Mouse (Mus musculus) adrenal gland, postnatal 14 days (tissue): ENCODE measurements around the gene Nxf7. TPM values are rescaled to one million over a fixed set of nuclear protein-coding genes. Genes with fewer than 3 reads are reported as not detected.
"Not testable (repeated sequence)": the region's sequence is repeated elsewhere in the genome, so short reads cannot be mapped to it uniquely, and the experiment has no call there.

Source experiments
- DNase-seq: peaks from one replicate; pipeline ENCODE4 v3.0.0; 2021; ENCODE audit warnings: mixed read lengths
- long read RNA-seq, 2 experiments: library from polyadenylated mRNA; stranded (forward); transcript quantifications; one replicate each; pipeline ENCODE4 v2.0.0; 2021
- total RNA-seq: library from RNA; stranded (reverse); gene quantifications from 2 replicates; pipeline ENCODE4 v1.2.3, GENCODE M21; 2021

Nxf7 gene
- total RNA-seq, result not detected in 2 replicates
- long read RNA-seq, experiment 1, result 0 reads
- long read RNA-seq, experiment 2, result 0 reads

DNA sequence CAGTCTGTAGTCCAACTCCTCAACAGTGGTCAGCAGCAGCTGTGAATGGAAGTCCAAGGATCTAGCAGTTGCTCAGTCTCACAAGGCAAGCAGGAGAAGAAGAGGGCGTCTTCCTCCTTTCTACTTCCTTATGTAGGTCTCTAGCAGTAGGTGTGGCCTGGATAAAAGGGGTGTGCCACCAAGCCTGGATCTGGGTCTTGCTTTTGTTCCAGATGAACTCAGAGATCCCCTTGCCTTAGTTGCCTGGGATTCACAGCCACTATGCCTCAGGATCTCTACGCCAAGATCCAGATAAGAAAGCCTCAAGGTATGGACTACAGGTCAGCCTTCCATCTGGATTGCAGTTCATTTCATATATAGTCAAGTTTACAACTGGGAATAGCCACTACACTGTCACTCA is at the start of gene Nxf7:
Gene Nxf7, minus strand, starts transcription at position 101 of the 400 bp plus-strand sequence.
- DNase-seq, result no peak

DNA sequence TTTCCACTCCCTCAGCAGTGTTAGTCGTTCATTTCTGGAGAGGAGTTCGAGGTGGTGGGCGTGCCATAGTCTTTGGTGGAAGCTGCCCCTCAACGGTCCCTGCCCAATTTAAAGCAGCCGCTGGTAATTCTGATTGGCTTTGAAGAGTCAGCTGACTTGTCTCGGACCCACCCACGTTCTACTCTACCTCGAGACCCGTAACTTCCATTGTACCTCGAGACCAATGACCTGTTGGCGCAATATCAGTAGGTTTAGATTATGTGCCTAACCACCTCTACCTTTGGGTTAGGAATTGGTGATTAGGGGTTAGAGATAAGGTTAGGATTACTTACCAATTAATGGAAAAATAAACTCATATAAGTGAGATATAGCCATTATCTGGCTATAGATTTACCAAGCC is 29.0 kb upstream of the Nxf7 start, which contains the start of gene Prame:
Gene Prame, minus strand, starts transcription at position 101 of the 400 bp plus-strand sequence.
- no peak for DNase-seq

DNA sequence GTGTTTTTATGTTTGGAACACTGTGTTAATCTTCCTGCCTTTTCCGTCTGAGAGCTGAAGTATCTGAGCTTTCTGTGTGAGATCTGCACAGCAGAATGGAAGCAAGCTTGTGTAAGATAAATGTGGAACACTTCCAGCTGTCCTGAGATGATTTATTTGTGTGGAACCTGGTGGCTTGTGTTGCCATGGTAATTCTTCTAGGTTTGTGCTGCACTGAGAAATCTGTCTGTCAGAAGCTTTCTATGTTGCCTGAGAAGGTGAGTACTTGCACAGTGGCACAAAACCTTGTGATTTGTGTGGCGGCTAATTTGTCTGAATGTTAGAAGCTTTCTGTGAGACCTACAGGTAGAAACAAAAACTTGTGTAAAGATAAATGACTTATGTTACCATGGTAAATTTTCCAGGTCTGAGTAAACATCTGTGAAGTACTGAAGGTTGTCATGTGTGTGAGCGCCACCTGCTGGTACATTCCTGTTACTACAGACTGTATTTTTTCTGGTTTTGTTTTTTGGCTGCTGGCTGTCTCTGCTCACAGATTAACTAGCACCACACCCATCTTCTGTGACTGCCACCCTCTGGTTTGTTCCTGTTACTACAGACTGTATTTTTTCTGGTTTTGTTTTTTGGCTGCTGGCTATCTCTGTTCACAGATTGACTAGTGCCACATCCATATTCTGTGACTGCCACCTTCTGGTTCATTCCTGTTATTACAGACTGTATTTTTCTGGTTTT is 2.9 kb upstream of the Nxf7 start:
- DNase-seq, result peak; percentile 26

- DNase-seq, result no peak
Observed at GRCm38 (mm10) chrX:135598096-135598495, 481 bp downstream of the Nxf7 start.

- DNase-seq, result no peak
Observed at GRCm38 (mm10) chrX:135576412-135576811, 22.2 kb downstream of the Nxf7 start.

- DNase-seq, result not testable (repeated sequence)
Observed at GRCm38 (mm10) chrX:135574958-135575628, 23.5 kb downstream of the Nxf7 start.

DNA sequence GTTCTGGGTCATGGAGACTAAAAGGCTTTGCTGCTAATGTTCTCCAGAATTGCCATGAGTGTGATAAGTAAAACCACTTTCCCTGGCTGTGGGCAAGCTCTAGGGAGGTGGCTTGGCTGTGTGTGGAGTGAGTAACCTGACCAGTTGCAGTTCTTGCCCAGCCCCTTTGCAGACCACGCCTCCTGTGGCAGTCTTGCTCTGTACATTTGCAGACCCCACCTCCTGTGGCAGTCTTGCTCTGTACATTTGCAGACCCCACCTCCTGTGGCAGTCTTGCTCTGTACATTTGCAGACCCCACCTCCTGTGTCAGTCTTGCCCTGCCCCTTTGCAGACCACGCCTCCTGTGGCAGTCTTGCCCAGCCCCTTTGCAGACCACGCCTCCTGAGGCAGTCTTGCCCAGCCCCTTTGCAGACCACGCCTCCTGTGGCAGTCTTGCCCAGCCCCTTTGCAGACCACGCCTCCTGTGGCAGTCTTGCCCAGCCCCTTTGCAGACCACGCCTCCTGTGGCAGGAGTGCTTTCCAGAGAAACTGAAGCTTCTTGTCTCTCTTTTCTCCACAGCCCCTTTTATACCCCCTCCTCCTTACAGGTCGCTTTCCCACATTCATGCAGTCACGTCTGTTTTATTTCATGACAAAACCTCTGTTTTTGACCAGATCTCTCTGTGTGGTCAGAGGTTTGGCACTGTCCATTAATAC is 24.2 kb downstream of the Nxf7 start:
- peak; percentile 17 for DNase-seq

DNA sequence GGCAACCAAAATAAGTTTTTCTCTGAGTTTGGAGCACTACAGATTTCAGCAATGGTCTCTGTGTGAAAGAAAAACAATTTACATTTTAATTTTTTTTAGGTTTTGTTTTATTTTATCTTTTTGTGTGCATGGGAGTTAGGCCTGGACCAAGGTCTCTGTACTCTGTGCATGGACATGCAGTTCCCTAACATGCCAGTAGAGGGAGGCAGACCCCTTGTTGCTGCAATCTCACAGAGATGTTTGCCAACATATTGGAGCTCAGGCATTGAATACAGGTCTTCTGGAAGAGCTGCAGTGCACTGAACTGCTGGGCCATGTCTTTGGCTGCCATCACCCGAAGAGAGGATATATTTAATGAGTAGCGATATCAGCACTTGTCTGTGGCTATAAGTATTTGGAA is 29.1 kb downstream of the Nxf7 start:
- peak; percentile 47 for DNase-seq

DNA sequence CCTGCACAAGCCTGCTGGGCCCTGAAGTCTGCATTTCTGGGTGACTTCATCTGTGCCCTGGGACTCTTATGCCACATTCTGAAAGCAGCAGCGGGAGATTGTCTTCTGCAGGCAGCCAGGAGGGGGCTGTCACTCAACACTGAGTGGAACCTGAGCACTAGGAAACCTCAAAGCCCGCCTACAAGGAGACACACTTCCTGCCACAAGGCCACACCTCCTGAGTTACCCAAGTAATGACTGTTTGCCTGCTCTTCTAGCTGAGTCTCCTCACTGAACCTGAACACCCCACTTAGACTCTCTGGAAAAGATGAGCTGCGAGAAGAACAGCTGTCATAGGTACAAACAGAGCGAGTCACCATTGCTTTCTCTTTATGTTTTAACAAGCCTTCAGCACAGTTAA is 33.6 kb downstream of the Nxf7 start:
- DNase-seq, result not testable (repeated sequence)

GRCm38 (mm10) chrX:135562841-135563240 is 35.7 kb downstream of the Nxf7 start:
- no peak for DNase-seq

DNA sequence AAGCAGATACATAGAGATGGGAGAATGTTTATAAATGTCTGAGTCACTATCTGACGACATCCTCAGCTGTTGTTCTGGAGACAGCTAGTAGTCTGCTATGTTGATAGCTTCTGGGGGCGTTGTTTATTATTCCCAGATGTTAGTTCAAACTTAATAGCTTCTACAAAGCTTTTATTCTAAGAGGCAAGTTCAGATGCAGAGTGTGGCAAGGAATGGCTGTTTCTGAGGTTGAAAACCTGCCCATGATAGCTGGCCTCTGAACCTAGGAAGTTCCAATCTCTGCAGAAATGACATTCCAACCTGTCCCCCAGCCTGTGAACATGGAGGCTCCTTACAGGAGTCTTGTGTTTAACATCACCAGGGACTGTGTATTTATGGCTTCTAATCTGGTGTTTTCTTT is 36.9 kb downstream of the Nxf7 start:
- not testable (repeated sequence) for DNase-seq

- peak; percentile 40 for DNase-seq
Observed at GRCm38 (mm10) chrX:135560933-135561332, 37.6 kb downstream of the Nxf7 start.

- DNase-seq, result peak; percentile 36
Observed at GRCm38 (mm10) chrX:135559665-135560064, 38.9 kb downstream of the Nxf7 start.

Other genes starting within 250 kb of the Nxf7 start
- not detected in 2 replicates for gene Gm5128, start 225.5 kb downstream of the Nxf7 start, total RNA-seq
- not detected in 2 replicates for gene Gm7903, start 164.9 kb downstream of the Nxf7 start, total RNA-seq
- gene AV320801, start 104.2 kb downstream of the Nxf7 start, total RNA-seq, result not detected in 2 replicates
- not detected in 2 replicates for gene Prame, start 28.9 kb upstream of the Nxf7 start, total RNA-seq
- gene Tcp11x2, start 95.0 kb upstream of the Nxf7 start, total RNA-seq, result not detected in 2 replicates
- not detected in 2 replicates for gene Tmsb15a, start 126.5 kb upstream of the Nxf7 start, total RNA-seq
- 8.8 and 10.0 TPM in 2 replicates for gene Armcx5, start 144.0 kb upstream of the Nxf7 start, total RNA-seq
- 53.5 and 55.3 TPM in 2 replicates for gene Gprasp1, start 144.0 kb upstream of the Nxf7 start, total RNA-seq
- gene Bhlhb9, start 198.8 kb upstream of the Nxf7 start, total RNA-seq, result 17.7 and 18.7 TPM in 2 replicates
- 16.5 and 22.1 TPM in 2 replicates for gene Gprasp2, start 240.3 kb upstream of the Nxf7 start, total RNA-seq